Mouse (Mus musculus) embryonic fibroblast, embryonic 13.5 days (primary cell): ENCODE results near the gene Flnb.

Experiments used
- CTCF ChIP-seq: IDR thresholded peaks from 2 replicates; pipeline ENCODE4 v1.5.1; 2011; ENCODE audit warnings: mild to moderate bottlenecking, control low read depth, low read length, moderate library complexity, borderline replicate concordance; ENCODE audit not compliant: insufficient read depth
- POLR2A ChIP-seq: IDR thresholded peaks from 2 replicates; pipeline ENCODE4 v1.6.1; 2011; ENCODE audit warnings: low read depth, mild to moderate bottlenecking, control low read depth, low read length, moderate library complexity

DNA sequence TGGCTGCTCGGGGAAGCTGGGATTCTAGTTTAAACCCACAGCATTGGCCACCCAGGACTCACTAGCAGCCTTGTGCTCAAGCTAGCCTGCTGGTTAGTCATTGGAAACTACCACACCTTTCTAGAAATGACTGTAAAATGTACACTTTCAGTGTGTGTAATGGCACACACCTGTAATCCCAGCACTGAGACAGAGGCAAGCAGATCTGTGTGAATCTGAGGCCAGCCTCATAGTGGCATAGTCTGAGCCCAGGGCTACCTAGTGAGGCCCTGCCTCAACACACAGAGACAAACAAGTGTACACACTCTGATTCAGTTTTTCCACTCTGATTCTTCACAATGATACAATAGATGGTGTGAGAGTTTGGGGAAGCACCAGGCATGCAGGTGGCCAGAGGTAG lies 171.6 kb downstream of the Flnb start:
- TF ChIP-seq CTCF (no peak), POLR2A (no peak)
